Mouse (Mus musculus) heart, postnatal 0 days (tissue): ENCODE results near the gene Steap2.

ENCODE experiments used
- CTCF ChIP-seq: IDR thresholded peaks from 2 replicates; pipeline ENCODE4 v1.5.1; 2016; ENCODE audit warnings: antibody characterized with exemption, control low read depth, low read depth
- EP300 ChIP-seq: IDR thresholded peaks from 2 replicates; pipeline ENCODE4 v1.6.1; 2016; ENCODE audit warnings: antibody characterized with exemption, low read depth

GRCm38 (mm10) chr5:5663655-5664370, 30.6 kb downstream of the Steap2 start, which contains the start of gene Cfap69:
- TF ChIP-seq CTCF, result no peak
- no peak for TF ChIP-seq EP300
